Mouse (Mus musculus) brain, embryonic 14.5 days (tissue): ENCODE measurements around the gene Neurl2. TPM values are rescaled to one million over a fixed set of nuclear protein-coding genes. Genes with fewer than 3 reads are reported as not detected.
"Not testable (repeated sequence)": the region's sequence is repeated elsewhere in the genome, so short reads cannot be mapped to it uniquely, and the experiment has no call there.

ENCODE experiments used
- DNase-seq: peaks from one replicate; pipeline ENCODE4 v3.0.0-alpha.2; 2011; ENCODE audit warnings: low read depth
- CTCF ChIP-seq: fragments of 200-500 bp; IDR thresholded peaks from 2 replicates; pipeline ENCODE4 v1.5.1; 2012; ENCODE audit warnings: inconsistent platforms, mild to moderate bottlenecking, moderate library complexity, borderline replicate concordance; ENCODE audit not compliant: insufficient read depth, insufficient read length; ENCODE audit errors: extremely low read depth
- POLR2A ChIP-seq: fragments of 200-500 bp; IDR thresholded peaks from 2 replicates; pipeline ENCODE4 v1.6.1; 2012; ENCODE audit warnings: mild to moderate bottlenecking, inconsistent platforms, borderline replicate concordance; ENCODE audit not compliant: poor library complexity, insufficient read depth, insufficient read length, severe bottlenecking; ENCODE audit errors: extremely low read depth
- polyA plus RNA-seq: library from polyadenylated mRNA; depleted of rRNA; stranded (reverse); fragments of >200 nt; gene quantifications from 2 replicates; pipeline ENCODE4 v1.2.3, GENCODE M21; 2012

The Neurl2 gene
- polyA plus RNA-seq, 1 experiment, result 7.0 TPM

DNA sequence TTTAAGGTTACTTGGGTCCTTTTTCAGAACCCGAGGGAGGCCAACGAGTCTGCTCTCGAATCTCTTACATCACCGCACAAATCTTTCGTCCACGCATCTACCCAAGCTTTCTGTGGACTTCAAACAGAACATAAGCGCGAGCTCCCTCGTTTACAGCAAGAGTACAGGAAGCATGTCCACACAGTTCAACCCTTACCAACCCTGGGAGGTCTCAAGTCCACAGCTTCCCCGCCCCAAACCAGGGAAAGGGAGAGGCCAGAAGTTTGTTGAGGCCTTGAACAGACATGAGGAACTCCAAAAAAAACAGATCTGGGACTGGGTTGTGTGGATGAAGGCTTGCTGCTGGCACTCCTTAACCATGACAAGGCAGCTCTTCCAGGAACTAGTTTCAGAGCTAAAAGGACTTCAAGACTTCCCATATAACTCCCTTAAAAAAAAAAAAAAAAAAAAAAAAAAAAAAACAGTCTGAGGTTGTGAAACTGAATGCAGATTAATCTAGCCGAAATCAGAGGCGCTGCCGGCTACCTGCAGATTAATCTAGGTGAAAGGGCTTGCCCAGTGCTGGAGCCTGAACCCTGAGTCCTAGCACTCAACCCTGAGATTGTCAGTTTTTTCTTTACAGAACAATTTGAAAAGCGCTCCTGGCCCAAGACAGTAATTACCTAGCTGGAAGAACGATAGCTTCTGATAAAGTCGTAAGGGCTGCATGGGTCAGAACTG is 29.9 kb downstream of the Neurl2 start:
- no peak for DNase-seq

DNA sequence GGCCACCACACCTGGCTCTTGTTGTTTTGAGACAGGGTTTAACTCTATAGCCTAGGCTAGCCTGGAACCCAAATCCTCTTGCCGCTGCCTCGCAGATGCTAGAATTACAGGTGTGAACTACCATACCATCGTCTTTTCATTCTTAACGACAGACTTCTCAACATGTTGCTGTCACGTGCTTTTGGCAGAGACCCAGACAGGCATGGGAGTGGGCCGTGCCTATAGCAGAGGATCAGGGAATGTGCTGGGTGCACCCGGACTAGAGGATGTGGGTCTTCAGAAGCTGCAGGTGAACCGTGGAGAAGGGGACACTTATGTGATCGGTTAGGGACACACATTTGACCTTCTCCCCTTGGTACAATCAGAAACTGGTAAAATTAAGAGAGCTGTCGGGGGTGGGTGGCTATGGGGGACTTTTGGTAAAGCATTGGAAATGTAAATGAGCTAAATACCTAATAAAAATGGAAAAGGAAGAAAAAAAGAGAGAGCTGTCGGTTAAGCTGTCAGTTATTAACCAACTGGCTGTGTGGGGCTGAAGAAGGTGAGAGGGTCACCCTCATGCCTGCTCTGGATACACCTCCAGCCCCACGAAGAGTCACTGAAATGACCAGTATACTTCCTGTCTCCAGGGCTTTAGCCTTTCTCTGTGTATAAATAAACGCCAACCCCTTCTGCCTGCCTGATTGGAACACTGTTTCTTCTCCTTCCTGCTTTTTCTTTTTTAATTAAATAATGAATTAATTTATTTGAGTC is 32.8 kb downstream of the Neurl2 start:
- no peak for TF ChIP-seq CTCF
- TF ChIP-seq POLR2A, result no peak
- no peak for DNase-seq

More for the DNA sequence above, 29.9 kb downstream of the Neurl2 start:
- TF ChIP-seq POLR2A (no peak), CTCF (no peak)

DNA sequence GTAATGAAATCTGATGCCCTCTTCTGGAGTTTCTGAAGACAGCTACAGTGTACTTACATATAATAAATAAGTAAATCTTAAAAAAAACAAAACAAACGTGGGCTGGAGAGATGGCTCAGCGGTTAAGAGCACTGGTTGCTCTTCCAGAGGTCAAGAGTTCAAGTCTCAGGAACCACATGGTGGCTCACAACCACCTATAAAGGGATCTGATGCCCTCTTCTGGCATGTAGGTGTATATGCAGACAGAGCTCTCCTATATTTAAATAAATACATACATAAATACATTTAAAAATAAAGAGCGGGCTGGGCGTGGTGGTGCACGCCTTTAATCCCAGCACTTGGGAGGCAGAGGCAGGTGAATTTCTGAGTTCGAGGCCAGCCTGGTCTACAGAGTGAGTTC is 34.7 kb downstream of the Neurl2 start:
- not testable (repeated sequence) for DNase-seq

DNA sequence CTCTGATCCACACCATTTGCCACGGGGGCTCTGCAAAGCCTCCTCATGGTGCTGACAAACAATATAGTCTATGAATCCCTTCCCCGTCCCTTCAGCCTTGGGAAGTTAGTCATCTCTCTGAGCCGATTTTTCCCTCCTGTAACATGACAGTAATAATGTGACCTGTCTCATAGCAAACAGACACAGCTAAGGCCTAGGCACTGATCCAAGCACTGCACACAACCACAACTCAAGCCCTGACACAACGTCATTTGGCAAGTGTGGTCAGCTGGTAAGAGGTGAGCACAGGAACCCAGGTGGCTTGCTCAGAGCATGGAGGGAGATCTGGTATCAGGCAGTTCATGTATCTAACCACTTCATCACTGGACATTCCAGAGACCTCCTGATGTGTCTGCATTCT is 37.4 kb downstream of the Neurl2 start:
- no peak for DNase-seq
- TF ChIP-seq CTCF, result no peak

More for the DNA sequence above, 34.7 kb downstream of the Neurl2 start:
- 0 out of 2 replicates have a peak, but pooled peaks have one; percentile 4 for TF ChIP-seq CTCF

DNA sequence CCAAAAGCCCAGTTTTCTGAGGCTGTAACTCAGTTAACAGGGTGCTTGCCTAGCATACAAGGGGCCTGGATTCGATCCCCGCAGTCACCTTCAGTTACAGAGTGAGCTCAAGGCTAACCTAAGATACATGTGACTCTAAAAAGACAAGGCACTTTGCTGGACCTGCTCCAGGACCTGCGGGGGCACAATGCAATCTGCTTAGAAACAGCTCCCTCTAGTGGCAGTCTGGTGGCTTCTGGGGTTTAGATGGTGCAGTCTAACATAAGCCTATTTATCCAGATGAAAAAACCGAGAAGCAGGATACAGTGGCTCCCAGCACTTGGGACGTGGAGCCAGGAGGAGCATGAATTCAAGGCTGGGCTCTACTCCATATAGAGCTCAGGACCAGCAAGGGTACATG is 39.0 kb downstream of the Neurl2 start:
- TF ChIP-seq CTCF, result peak; percentile 89
- TF ChIP-seq POLR2A, result no peak
- DNase-seq, result peak; percentile 94

DNA sequence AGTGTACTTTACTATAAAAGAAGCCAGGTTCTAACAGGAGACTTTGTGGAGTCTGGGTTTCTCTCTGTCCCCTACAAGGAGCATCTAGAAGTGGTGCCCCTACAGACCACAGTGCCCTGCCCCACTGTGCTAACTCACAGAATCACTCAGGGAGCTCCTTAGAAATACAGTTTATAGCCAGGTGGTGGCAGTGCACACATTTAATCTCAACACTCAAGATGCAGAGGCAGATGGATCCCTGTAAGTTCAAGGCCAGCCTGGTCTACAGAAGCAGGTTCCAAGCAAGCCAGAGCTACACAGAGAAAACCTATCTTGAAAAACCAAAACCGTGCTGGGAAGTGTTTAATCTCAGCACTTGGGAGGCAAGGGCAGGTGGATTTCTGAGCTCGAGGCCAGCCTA is 39.5 kb downstream of the Neurl2 start:
- DNase-seq, result peak; percentile 19

DNA sequence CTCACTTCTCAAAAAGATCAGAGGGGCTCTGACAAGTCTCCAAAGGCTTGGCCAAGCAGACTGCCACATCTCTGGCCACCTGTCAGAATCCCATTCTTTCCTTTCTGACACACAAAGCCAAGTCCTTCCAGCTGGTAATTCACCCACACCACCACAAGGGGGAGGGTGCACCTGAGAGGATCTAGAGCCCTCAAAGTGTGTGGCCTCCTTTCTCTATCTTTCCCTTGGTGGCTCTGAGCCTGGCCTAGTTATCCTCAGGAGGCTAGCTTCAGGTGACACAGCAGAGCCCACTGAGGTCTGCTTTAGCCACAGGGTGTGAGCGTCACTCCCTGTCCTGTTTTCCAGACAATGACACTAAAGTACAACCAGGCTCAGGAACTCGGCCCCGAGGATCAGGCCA is 40.0 kb downstream of the Neurl2 start:
- TF ChIP-seq POLR2A (no peak), CTCF (peak; percentile 72; the same call in 1 of the 2 replicates)
- peak; percentile 46 for DNase-seq

More for the DNA sequence above, 39.5 kb downstream of the Neurl2 start:
- TF ChIP-seq CTCF (no peak), POLR2A (no peak)

DNA sequence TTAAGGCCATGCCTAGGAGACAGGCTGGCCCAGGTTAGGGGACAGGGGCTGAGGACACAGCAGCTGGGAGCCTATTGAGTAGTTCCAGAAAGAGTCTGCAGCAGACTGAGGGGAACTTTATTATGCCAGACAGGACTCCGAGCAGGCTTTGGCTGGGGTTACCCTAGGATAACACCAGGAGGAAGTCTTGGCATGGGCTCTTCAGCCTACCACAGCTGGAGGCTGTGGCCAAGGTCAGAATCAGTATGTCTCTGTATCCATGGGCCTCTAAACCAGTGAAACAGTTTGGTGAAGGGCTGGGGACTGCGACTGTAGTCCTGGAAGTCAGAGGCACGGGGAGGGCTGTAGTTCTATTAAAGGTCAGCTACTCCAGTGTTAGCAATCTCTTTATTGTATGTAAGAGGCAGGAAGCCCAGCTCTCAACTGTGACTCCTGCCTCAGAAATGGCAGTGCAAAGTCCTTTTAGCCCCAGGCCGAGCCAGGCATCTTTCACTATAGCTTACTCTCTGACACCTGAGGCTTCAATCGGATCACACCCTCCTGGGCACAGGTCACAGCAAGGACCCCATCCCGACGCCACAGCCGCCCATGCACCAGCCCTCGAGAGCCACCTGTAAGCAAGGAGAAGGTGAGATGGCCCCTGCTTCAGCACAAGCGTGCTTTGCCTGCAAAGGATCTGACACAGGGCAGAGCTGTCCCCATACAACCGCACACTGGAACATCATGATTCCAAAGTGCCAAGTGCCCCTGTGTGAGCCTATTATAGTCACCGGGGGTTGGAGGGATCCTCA is 40.7 kb downstream of the Neurl2 start:
- no peak for DNase-seq
- TF ChIP-seq CTCF (no peak), POLR2A (no peak)

DNA sequence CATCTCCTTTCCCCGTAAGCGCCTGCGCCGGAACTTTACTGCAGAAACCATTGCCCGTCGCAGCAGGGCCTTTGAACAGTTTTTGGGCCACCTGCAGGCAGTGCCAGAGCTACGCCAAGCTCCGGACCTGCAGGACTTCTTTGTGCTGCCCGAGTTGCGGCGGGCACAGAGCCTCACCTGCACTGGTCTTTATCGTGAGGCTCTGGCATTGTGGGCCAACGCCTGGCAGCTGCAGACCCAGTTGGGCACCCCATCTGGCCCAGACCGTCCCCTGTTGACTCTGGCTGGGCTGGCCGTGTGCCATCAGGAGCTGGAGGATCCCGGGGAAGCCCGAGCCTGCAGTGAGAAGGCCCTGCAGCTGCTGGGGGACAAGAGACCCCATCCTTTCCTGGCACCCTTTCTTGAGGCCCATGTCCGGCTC is 41.4 kb downstream of the Neurl2 start:
- no peak for DNase-seq

DNA sequence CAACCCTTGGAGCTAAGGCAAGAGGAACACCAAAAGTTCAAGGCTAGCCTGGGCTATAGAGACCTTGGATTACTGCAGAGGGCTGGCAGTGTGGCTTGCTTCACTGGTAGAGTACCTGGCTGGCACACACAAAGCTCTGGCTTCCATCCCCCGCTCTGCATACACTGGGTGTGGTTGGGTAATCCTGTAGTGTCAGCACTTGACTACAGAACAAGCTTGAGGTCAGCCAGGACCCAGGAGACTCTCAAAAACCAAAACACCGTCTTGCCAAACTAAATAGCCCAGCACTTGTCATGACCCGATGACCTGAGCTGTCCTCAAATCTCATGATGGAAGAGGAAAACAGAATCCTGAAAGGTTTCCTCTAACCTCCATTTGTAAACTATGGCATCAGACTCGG is 42.8 kb downstream of the Neurl2 start:
- TF ChIP-seq CTCF (no peak), POLR2A (no peak)

More for the DNA sequence above, 41.4 kb downstream of the Neurl2 start:
- TF ChIP-seq CTCF (no peak), POLR2A (no peak)

DNA sequence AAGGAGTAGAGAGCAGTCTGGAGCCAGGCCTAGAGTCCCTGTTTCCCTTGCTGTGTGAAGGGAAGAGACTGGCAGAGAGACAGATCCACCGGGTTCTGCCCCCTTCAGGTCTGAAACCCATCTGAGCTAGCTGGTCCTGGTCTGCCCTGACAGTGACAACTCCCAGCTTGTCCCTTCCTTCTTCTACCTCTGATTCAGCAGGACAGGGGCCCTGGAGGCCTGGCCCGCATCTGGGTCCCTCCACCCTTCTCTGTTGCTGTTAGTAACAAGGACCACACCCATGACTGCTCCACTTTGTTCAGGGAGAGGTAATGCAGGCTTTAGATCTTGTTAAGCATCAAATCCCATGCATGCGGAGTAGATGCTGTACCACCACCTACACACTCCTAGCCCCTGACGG is 44.8 kb downstream of the Neurl2 start:
- no peak for DNase-seq
- TF ChIP-seq POLR2A (no peak), CTCF (no peak)

More for the DNA sequence above, 42.8 kb downstream of the Neurl2 start:
- DNase-seq, result no peak
